Mouse (Mus musculus) embryonic facial prominence, embryonic 14.5 days (tissue): ENCODE data around the gene AI597479. TPM values are rescaled to one million over a fixed set of nuclear protein-coding genes. Genes with fewer than 3 reads are reported as not detected.

ENCODE experiments used
- ATAC-seq: fragments of 200-750 bp; cut with Nextera tagmentation; 2 replicates; pipeline ENCODE4 v1.8.0; 2017; ENCODE audit warnings: low read depth, moderate number of reproducible peaks, moderate TSS enrichment
- DNase-seq: peaks from one replicate; pipeline ENCODE4 v3.0.0-alpha.2; 2015; ENCODE audit warnings: low spot score
- H3K27ac ChIP-seq: fragments of 300-500 bp; sonication (generic); replicated peaks from 2 replicates; pipeline ENCODE4 v1.5.1; 2014; ENCODE audit warnings: low read depth, mild to moderate bottlenecking, low read length, moderate library complexity
- H3K27me3 ChIP-seq: fragments of 300-500 bp; sonication (generic); replicated peaks from 2 replicates; pipeline ENCODE4 v1.6.1; 2014; ENCODE audit warnings: low read length; ENCODE audit not compliant: control insufficient read depth, insufficient read depth
- H3K36me3 ChIP-seq: fragments of 300-500 bp; sonication (generic); 2 replicates; pipeline ENCODE4 v1.6.1; 2014; ENCODE audit warnings: low read length, mixed read lengths; ENCODE audit not compliant: control insufficient read depth, insufficient read depth
- H3K4me1 ChIP-seq: fragments of 300-500 bp; sonication (generic); 2 replicates; pipeline ENCODE4 v1.6.1; 2014; ENCODE audit warnings: antibody characterized with exemption, low read length; ENCODE audit not compliant: control insufficient read depth, insufficient read depth
- H3K4me2 ChIP-seq: fragments of 300-500 bp; sonication (generic); 2 replicates; pipeline ENCODE4 v1.6.1; 2014; ENCODE audit warnings: low read depth, mild to moderate bottlenecking, low read length, moderate library complexity, mixed read lengths
- H3K4me3 ChIP-seq: fragments of 300-500 bp; sonication (generic); 2 replicates; pipeline ENCODE4 v1.5.1; 2014; ENCODE audit warnings: low read depth, mild to moderate bottlenecking, low read length
- H3K9ac ChIP-seq: fragments of 300-500 bp; sonication (generic); 2 replicates; pipeline ENCODE4 v1.6.1; 2014; ENCODE audit warnings: low read depth, mild to moderate bottlenecking, low read length, moderate library complexity, mixed read lengths
- H3K9me3 ChIP-seq: fragments of 300-500 bp; sonication (generic); 2 replicates; pipeline ENCODE4 v1.6.1; 2016; ENCODE audit warnings: low read length; ENCODE audit not compliant: control insufficient read depth
- WGBS: fragments of 180-500 bp; shearing (Covaris S2); extraction: QIAGEN DNeasy Blood & Tissue Kit; methylation state at CpG from one replicate; pipeline ENCODE4 v1.1.7; 2014; 5-methylcytosine and 5-hydroxymethylcytosine counted together
- polyA plus RNA-seq: library from polyadenylated mRNA; unstranded; fragments of >200 nt; fragmentation: Nextera tagmentation; extraction: Ambion mirVana; gene quantifications from 2 replicates; pipeline ENCODE4 v1.2.1, GENCODE M21; 2014

Gene AI597479
- polyA plus RNA-seq, 1 experiment from 2014 or later: 30.7 TPM

GRCm38 (mm10) chr1:43110556-43110955 is 12.0 kb downstream of the AI597479 start:
- no peaks in the 10 kb centered on the region for H3K9me3 ChIP-seq
- no peak overlapping the region for H3K27ac ChIP-seq
- ATAC-seq (no peak), DNase-seq (peak; percentile 29)
- H3K4me1 ChIP-seq: no peaks in the 10 kb centered on the region
- 54% methylated on average over 4 of the region's 4 CpGs for WGBS
- no peaks in the 10 kb centered on the region for H3K27me3 ChIP-seq
- no peak overlapping the region for H3K4me3 ChIP-seq
- no peak overlapping the region for H3K4me2 ChIP-seq
- peaks cover 87% of the 10 kb centered on the region for H3K36me3 ChIP-seq
- no peak overlapping the region for H3K9ac ChIP-seq

DNA sequence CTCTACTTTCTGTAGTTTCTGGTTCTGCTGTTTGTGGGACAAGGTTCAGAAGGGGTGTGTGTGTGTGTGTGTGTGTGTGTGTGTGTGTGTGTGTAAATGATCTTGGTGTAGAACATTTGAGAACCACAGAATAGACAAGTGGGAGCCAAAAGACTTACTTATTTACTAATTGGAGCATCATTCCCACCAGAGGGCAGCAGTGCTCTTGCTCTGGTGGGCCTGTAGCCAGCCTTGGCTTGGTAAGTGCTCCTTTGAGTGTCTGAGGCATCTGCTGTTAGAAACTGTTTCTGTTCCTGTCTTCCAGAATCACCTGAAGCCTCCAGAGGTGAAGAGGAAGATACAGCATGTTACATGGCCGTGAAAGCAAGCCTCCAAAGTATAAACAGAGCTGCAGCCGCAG is 14.4 kb downstream of the AI597479 start:
- ATAC-seq (no peak), DNase-seq (peak; percentile 77)
- Histone ChIP-seq H3K4me3 (no peak overlapping the region), H3K27ac (no peak overlapping the region), H3K36me3 (peaks cover 86% of the 10 kb centered on the region), H3K27me3 (no peaks in the 10 kb centered on the region), H3K9ac (no peak overlapping the region), H3K4me2 (no peak overlapping the region), H3K4me1 (no peaks in the 10 kb centered on the region), H3K9me3 (0 out of 2 replicates have a peak, but pooled peaks cover 4% of the 10 kb centered on the region)
- 89% methylated on average over 2 of the region's 2 CpGs for WGBS

GRCm38 (mm10) chr1:43117435-43117834 is 18.9 kb downstream of the AI597479 start:
- Histone ChIP-seq H3K36me3 (peaks cover 60% of the 10 kb centered on the region), H3K27me3 (no peaks in the 10 kb centered on the region), H3K4me1 (no peaks in the 10 kb centered on the region), H3K9ac (no peak overlapping the region), H3K27ac (no peak overlapping the region), H3K4me2 (no peak overlapping the region), H3K4me3 (no peak overlapping the region), H3K9me3 (0 out of 2 replicates have a peak, but pooled peaks cover 4% of the 10 kb centered on the region)
- no peak for DNase-seq
- ATAC-seq: no peak
- WGBS: 97% methylated on average over 8 of the region's 8 CpGs

DNA sequence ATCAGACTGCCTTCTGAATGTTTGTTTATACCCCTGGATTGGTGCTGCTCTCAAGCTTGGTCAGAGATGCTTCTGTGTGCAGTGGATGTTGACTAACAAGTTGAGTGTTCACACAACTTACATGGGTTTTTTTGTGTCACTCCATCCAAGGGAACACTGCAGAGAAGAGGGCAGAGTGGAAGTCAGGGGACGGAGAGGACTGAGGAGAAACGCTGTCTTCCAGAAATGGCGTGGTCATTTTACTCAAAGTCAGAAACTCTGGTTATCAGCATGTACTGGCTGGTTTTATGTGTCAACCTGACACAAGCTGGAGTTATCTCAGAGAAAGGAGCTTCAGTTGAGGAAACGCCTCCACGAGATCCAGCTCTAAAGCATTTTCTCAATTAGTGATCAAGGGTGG is 22.4 kb downstream of the AI597479 start:
- no peak for DNase-seq
- no peaks in the 10 kb centered on the region for H3K4me1 ChIP-seq
- no peak overlapping the region for H3K4me2 ChIP-seq
- ATAC-seq: no peak
- H3K9me3 ChIP-seq: 0 out of 2 replicates have a peak, but pooled peaks cover 4% of the 10 kb centered on the region
- WGBS: 91% methylated on average over 5 of the region's 5 CpGs
- H3K27me3 ChIP-seq: no peaks in the 10 kb centered on the region
- H3K27ac ChIP-seq: no peak overlapping the region
- no peak overlapping the region for H3K4me3 ChIP-seq
- H3K9ac ChIP-seq: no peak overlapping the region
- H3K36me3 ChIP-seq: peaks cover 31% of the 10 kb centered on the region

DNA sequence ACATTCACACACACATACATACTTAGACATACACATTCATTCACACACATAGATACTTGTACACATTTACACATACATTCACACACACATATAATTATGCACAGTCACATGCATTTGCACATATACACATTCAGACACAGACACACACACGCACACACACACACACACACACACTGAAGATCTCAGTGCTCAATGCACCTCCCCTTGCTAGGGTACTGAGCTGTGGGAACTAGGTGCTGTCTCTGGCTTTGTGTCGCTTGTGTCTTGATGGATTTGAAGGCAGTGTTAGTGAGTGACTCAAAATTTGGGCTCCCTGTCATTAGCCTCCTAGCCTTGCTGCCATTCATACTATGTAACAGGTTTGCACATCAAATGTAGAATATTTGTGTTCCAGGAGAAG is 24.1 kb downstream of the AI597479 start:
- ATAC-seq: no peak
- H3K4me3 ChIP-seq: no peak overlapping the region
- no peak for DNase-seq
- 90% methylated on average over 2 of the region's 2 CpGs for WGBS
- no peaks in the 10 kb centered on the region for H3K4me1 ChIP-seq
- no peaks in the 10 kb centered on the region for H3K9me3 ChIP-seq
- no peak overlapping the region for H3K27ac ChIP-seq
- no peak overlapping the region for H3K4me2 ChIP-seq
- no peak overlapping the region for H3K9ac ChIP-seq
- no peaks in the 10 kb centered on the region for H3K27me3 ChIP-seq
- peaks cover 21% of the 10 kb centered on the region for H3K36me3 ChIP-seq

DNA sequence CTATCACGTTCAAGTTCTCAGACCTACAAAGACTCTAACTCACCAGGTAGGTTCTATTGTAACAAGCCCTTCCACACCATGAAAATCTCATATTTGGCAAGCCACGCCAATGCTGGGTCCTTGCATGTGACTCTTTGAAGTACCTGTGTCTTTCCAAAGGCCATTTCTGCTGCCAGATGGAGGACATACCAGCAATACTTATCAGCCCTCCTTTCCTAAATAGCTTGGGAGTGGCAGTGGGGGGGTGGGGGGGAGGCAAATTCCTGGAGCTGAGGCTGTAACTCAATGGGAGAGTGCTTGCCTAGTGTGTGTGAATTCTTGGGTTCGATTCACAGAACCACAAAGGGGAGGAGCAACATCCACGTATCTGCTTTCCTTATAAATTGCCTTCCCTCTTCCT is 26.2 kb downstream of the AI597479 start:
- Histone ChIP-seq H3K36me3 (peaks cover 16% of the 10 kb centered on the region; the same call in 1 of the 2 replicates), H3K9ac (no peak overlapping the region), H3K4me3 (no peak overlapping the region), H3K9me3 (no peaks in the 10 kb centered on the region), H3K27me3 (no peaks in the 10 kb centered on the region), H3K4me2 (no peak overlapping the region), H3K4me1 (no peaks in the 10 kb centered on the region), H3K27ac (no peak overlapping the region)
- ATAC-seq (no peak), DNase-seq (no peak)
- WGBS: 80% methylated on average over 4 of the region's 4 CpGs

GRCm38 (mm10) chr1:43127196-43127595 is 28.7 kb downstream of the AI597479 start:
- H3K36me3 ChIP-seq: peaks cover 12% of the 10 kb centered on the region; the same call in 1 of the 2 replicates
- ATAC-seq (no peak), DNase-seq (no peak)
- H3K9me3 ChIP-seq: no peaks in the 10 kb centered on the region
- no peak overlapping the region for H3K9ac ChIP-seq
- no peak overlapping the region for H3K4me2 ChIP-seq
- H3K4me1 ChIP-seq: no peaks in the 10 kb centered on the region
- H3K27ac ChIP-seq: no peak overlapping the region
- no peak overlapping the region for H3K4me3 ChIP-seq
- no peaks in the 10 kb centered on the region for H3K27me3 ChIP-seq

DNA sequence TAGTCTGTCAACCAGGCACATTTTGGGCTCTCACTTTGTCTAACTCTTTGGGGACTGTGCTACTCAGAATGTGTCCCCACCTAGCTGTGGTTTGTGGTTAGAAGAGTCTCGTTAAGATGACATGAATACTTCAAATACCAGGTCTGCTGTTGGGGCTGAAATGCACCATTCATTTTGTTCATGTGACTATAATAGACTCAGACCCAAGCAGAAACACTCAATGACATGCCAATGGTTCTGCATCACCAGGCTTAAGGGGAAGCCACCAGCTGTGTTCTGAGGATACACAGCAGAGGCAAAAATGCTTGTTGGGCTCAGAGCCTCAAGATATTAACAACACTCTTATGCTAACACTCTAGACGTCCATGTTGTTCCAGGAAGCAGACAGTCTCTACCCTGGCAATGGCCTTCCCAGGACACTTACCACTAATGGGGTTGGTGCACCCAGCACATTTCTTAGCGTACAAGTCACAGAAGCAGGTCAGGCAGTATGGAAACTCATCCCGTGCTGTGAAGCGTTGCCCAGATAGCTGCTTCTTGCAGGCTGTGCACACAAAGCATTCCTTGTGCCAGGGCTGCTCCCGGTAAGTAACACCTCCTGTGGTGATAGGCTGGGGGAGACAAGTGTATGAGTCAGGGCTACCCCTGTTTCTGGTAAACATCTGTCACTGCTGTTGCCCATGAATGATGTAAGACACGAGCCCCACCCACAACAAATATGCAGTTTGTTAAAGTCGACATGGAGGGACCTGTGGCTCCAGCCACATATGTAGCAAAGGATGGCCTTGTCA is 29.5 kb downstream of the AI597479 start:
- H3K4me2 ChIP-seq: no peak overlapping the region
- H3K4me3 ChIP-seq: no peak overlapping the region
- no peaks in the 10 kb centered on the region for H3K9me3 ChIP-seq
- no peak for ATAC-seq
- 60% methylated on average over 8 of the region's 8 CpGs for WGBS
- no peaks in the 10 kb centered on the region for H3K27me3 ChIP-seq
- peaks cover 12% of the 10 kb centered on the region; the same call in 1 of the 2 replicates for H3K36me3 ChIP-seq
- H3K4me1 ChIP-seq: no peaks in the 10 kb centered on the region
- no peak overlapping the region for H3K9ac ChIP-seq
- H3K27ac ChIP-seq: no peak overlapping the region
- no peak for DNase-seq
